Comparison of ENCODE assay signal across 8 mouse cellular contexts in genomic region chr8:85119052-85119981, GRCm38 (mm10). TPM values are rescaled to one million over a fixed set of nuclear protein-coding genes. Genes with fewer than 3 reads are reported as not detected.
DNase-seq lines count a peak whose midpoint lies in the region; ATAC-seq and TF ChIP-seq lines count a peak whose summit lies in the region.

No protein-coding gene starts in this region.

- H3K9me3 ChIP-seq in ES-E14 (ENCODE audit: control insufficient read depth, insufficient read depth, low read depth, low read length): no peaks in the 10 kb centered on the region
- H3K9me3 ChIP-seq in forebrain, embryonic 16.5 days (ENCODE audit: control insufficient read depth, low read length): no peaks in the 10 kb centered on the region
- no peaks in the 10 kb centered on the region for H3K9me3 ChIP-seq in liver, embryonic 16.5 days (replicated peaks; ENCODE audit: control insufficient read depth, low read length)
- no peaks in the 10 kb centered on the region for H3K9me3 ChIP-seq in neural tube, embryonic 15.5 days (replicated peaks)

- peak overlapping the region; percentile 67 to 97 for H3K4me3 ChIP-seq in ES-E14 (ENCODE audit: insufficient read depth in 1 of 2, low read depth in 1 of 2, low read length in 2 of 2, poor library complexity in 1 of 2, severe bottlenecking in 1 of 2)
- H3K4me3 ChIP-seq in forebrain, embryonic 16.5 days (replicated peaks; ENCODE audit: low read length): peak overlapping the region; percentile 61
- peak overlapping the region; percentile 59 for H3K4me3 ChIP-seq in liver, embryonic 16.5 days (ENCODE audit: low read depth, low read length)
- H3K4me3 ChIP-seq in neural tube, embryonic 15.5 days (replicated peaks): peak overlapping the region; percentile 60

- H3K4me2 ChIP-seq in forebrain, embryonic 16.5 days (ENCODE audit: low read length): peak overlapping the region; percentile 70
- peak overlapping the region; percentile 53 for H3K4me2 ChIP-seq in liver, embryonic 16.5 days (ENCODE audit: low read depth, low read length)
- H3K4me2 ChIP-seq in neural tube, embryonic 15.5 days: peak overlapping the region; percentile 64

- in situ Hi-C loops in ES-E14 (cut with MboI; ENCODE audit: low sequenced_read_pairs in 2 of 2, unreplicated experiment in 2 of 2): no loop called here

- no peaks in the 10 kb centered on the region for H3K27me3 ChIP-seq in forebrain, embryonic 16.5 days (replicated peaks; ENCODE audit: control insufficient read depth, insufficient read depth, low read length)
- peaks cover 3% of the 10 kb centered on the region; the same call in 1 of the 2 replicates for H3K27me3 ChIP-seq in liver, embryonic 16.5 days (ENCODE audit: control insufficient read depth, insufficient read depth, low read depth, low read length)
- H3K27me3 ChIP-seq in neural tube, embryonic 15.5 days (replicated peaks): no peaks in the 10 kb centered on the region

- DNase-seq in ES-E14 (ENCODE audit: low read depth, low spot score): peak; percentile 89
- DNase-seq in cerebellum, adult 11-12 months: peak; percentile 84
- peak; percentile 53 for DNase-seq in heart, postnatal 25 days (ENCODE audit: low spot score)
- DNase-seq in layer of hippocampus, adult 11-12 months (ENCODE audit: low spot score): peak; percentile 82
- peak; percentile 30 for DNase-seq in thymus, postnatal 25 days

- H3K27ac ChIP-seq in ES-E14 (ENCODE audit: insufficient read depth, low read depth, low read length, poor library complexity, severe bottlenecking): no peak overlapping the region
- H3K27ac ChIP-seq in forebrain, embryonic 16.5 days (ENCODE audit: low read length): no peak overlapping the region
- H3K27ac ChIP-seq in liver, embryonic 16.5 days (ENCODE audit: low read length): peak overlapping the region; percentile 47
- peak overlapping the region; percentile 63 for H3K27ac ChIP-seq in neural tube, embryonic 15.5 days (replicated peaks)

- no peaks in the 10 kb centered on the region for H3K36me3 ChIP-seq in ES-E14 (ENCODE audit: control insufficient read depth, insufficient read depth, low read length, poor library complexity, severe bottlenecking)
- no peaks in the 10 kb centered on the region for H3K36me3 ChIP-seq in forebrain, embryonic 16.5 days (ENCODE audit: control insufficient read depth, insufficient read depth)
- no peaks in the 10 kb centered on the region for H3K36me3 ChIP-seq in liver, embryonic 16.5 days (ENCODE audit: control insufficient read depth, insufficient read depth)
- peaks cover 3% of the 10 kb centered on the region; the same call in 1 of the 2 replicates for H3K36me3 ChIP-seq in neural tube, embryonic 15.5 days

- no peaks in the 10 kb centered on the region for H3K4me1 ChIP-seq in ES-E14 (ENCODE audit: control insufficient read depth in 2 of 2, insufficient read depth in 2 of 2, low read length in 2 of 2, poor library complexity in 1 of 2)
- H3K4me1 ChIP-seq in forebrain, embryonic 16.5 days (replicated peaks; ENCODE audit: control insufficient read depth, insufficient read depth, low read length): no peaks in the 10 kb centered on the region; the same call in 1 of the 2 replicates
- H3K4me1 ChIP-seq in liver, embryonic 16.5 days (ENCODE audit: control insufficient read depth, low read depth, low read length): no peaks in the 10 kb centered on the region
- H3K4me1 ChIP-seq in neural tube, embryonic 15.5 days: peaks cover 6% of the 10 kb centered on the region; the same call in 1 of the 2 replicates

- peak overlapping the region; percentile 31 for H3K9ac ChIP-seq in ES-E14 (ENCODE audit: insufficient read depth, low read depth, low read length, poor library complexity, severe bottlenecking)
- H3K9ac ChIP-seq in forebrain, embryonic 16.5 days (replicated peaks; ENCODE audit: low read depth, low read length): peak overlapping the region; percentile 71
- peak overlapping the region; percentile 43 for H3K9ac ChIP-seq in liver, embryonic 16.5 days (ENCODE audit: low read depth, low read length)
- H3K9ac ChIP-seq in neural tube, embryonic 15.5 days (replicated peaks): peak overlapping the region; percentile 65

- intact Hi-C loops in heart, postnatal 25 days (cut with DNase I): no loop called here

- WGBS in forebrain, embryonic 16.5 days: 5% methylated on average over 37 of the region's 37 CpGs
- 11% methylated on average over 37 of the region's 37 CpGs for WGBS in liver, embryonic 16.5 days (ENCODE audit: insufficient replicate concordance)
- 7% methylated on average over 37 of the region's 37 CpGs for WGBS in neural tube, embryonic 15.5 days

- peak; percentile 90 for ATAC-seq in forebrain, embryonic 16.5 days
- peak; percentile 72 for ATAC-seq in liver, embryonic 16.5 days (ENCODE audit: low read depth)
- ATAC-seq in neural tube, embryonic 15.5 days (ENCODE audit: low FRiP score): peak; percentile 94

TF ChIP-seq in ES-E14, 5 proteins besides CTCF, POLR2A, EP300 and RAD21:
- TF ChIP-seq CHD2 (IDR thresholded peaks at IDR 0.05; ENCODE audit: low read depth, low read length): no peak
TF ChIP-seq in ES-E14: peak in this region for 0.

RNA-seq across cellular contexts. Expression of gene Zfp791, which starts 3.6 kb away (rescaled TPM):
- total RNA-seq in ES-E14 (2012; rRNA removed): 0.58 and 1.0 TPM in 2 replicates
- polyA plus RNA-seq in forebrain, embryonic 16.5 days (2015; fragmentation: Nextera tagmentation; extraction: Ambion mirVana): 3.4 and 3.8 TPM in 2 replicates
- total RNA-seq in heart, postnatal 25 days (2021): 1 to 10 TPM; 2.1 to 2.6 TPM
- 2.6 and 3.4 TPM in 2 replicates for polyA plus RNA-seq in liver, embryonic 16.5 days (2015; fragmentation: Nextera tagmentation; extraction: Ambion mirVana)
- polyA plus RNA-seq in neural tube, embryonic 15.5 days (2015; fragmentation: Nextera tagmentation; extraction: Ambion mirVana): 3.4 and 4.2 TPM in 2 replicates

RNA-seq across cellular contexts. Expression of gene Cks1brt, which starts 32.4 kb away (rescaled TPM):
- total RNA-seq in ES-E14 (2012; rRNA removed): not detected in 2 replicates
- polyA plus RNA-seq in forebrain, embryonic 16.5 days (2015; fragmentation: Nextera tagmentation; extraction: Ambion mirVana): not detected in 2 replicates
- not detected for total RNA-seq in heart, postnatal 25 days (2021)
- not detected in 2 replicates for polyA plus RNA-seq in liver, embryonic 16.5 days (2015; fragmentation: Nextera tagmentation; extraction: Ambion mirVana)
- polyA plus RNA-seq in neural tube, embryonic 15.5 days (2015; fragmentation: Nextera tagmentation; extraction: Ambion mirVana): not detected in 2 replicates

RNA-seq across cellular contexts. Expression of gene Man2b1, which starts 36.2 kb away (rescaled TPM):
- 40.2 and 78.2 TPM in 2 replicates for total RNA-seq in ES-E14 (2012; rRNA removed)
- polyA plus RNA-seq in forebrain, embryonic 16.5 days (2015; fragmentation: Nextera tagmentation; extraction: Ambion mirVana): 15.6 and 17.7 TPM in 2 replicates
- 10 to 100 TPM; 24.7 to 26.5 TPM for total RNA-seq in heart, postnatal 25 days (2021)
- 38.7 and 44.4 TPM in 2 replicates for polyA plus RNA-seq in liver, embryonic 16.5 days (2015; fragmentation: Nextera tagmentation; extraction: Ambion mirVana)
- polyA plus RNA-seq in neural tube, embryonic 15.5 days (2015; fragmentation: Nextera tagmentation; extraction: Ambion mirVana): 19.3 and 31.1 TPM in 2 replicates

RNA-seq across cellular contexts. Expression of gene Wdr83, which starts 38.2 kb away (rescaled TPM):
- 26.4 and 32.6 TPM in 2 replicates for total RNA-seq in ES-E14 (2012; rRNA removed)
- polyA plus RNA-seq in forebrain, embryonic 16.5 days (2015; fragmentation: Nextera tagmentation; extraction: Ambion mirVana): 53.1 and 61.1 TPM in 2 replicates
- total RNA-seq in heart, postnatal 25 days (2021): 10 to 100 TPM; 31.8 to 35.3 TPM
- polyA plus RNA-seq in liver, embryonic 16.5 days (2015; fragmentation: Nextera tagmentation; extraction: Ambion mirVana): 22.0 and 23.6 TPM in 2 replicates
- polyA plus RNA-seq in neural tube, embryonic 15.5 days (2015; fragmentation: Nextera tagmentation; extraction: Ambion mirVana): 50.3 and 50.5 TPM in 2 replicates

RNA-seq across cellular contexts. Expression of gene Wdr83os, which starts 38.8 kb away (rescaled TPM):
- 24.9 and 27.6 TPM in 2 replicates for total RNA-seq in ES-E14 (2012; rRNA removed)
- 129 and 133 TPM in 2 replicates for polyA plus RNA-seq in forebrain, embryonic 16.5 days (2015; fragmentation: Nextera tagmentation; extraction: Ambion mirVana)
- 10 to 100 TPM; 39.4 to 43.1 TPM for total RNA-seq in heart, postnatal 25 days (2021)
- polyA plus RNA-seq in liver, embryonic 16.5 days (2015; fragmentation: Nextera tagmentation; extraction: Ambion mirVana): 56.0 and 58.2 TPM in 2 replicates
- 111 and 121 TPM in 2 replicates for polyA plus RNA-seq in neural tube, embryonic 15.5 days (2015; fragmentation: Nextera tagmentation; extraction: Ambion mirVana)

Comparison
In these comparisons a context has a peak if more than half of its experiments do, and no peak if none do; other contexts are left out.
1. DNase-seq: peak in every context shown above with its lines; median percentile 89 in ES-E14; 84 in cerebellum, adult 11-12 months; 82 in layer of hippocampus, adult 11-12 months; 53 in heart, postnatal 25 days; 30 in thymus, postnatal 25 days.
2. H3K27ac ChIP-seq: peak in liver, embryonic 16.5 days (single experiment) and neural tube, embryonic 15.5 days (single experiment); none in ES-E14 (single experiment) and forebrain, embryonic 16.5 days (single experiment).
3. Peak in every context shown above with its lines, with median percentiles within 50 percentile points of each other: H3K4me3 ChIP-seq, H3K9ac ChIP-seq, ATAC-seq and H3K4me2 ChIP-seq.